Mouse (Mus musculus): ENCODE data around the gene Cdc16. TPM values are rescaled to one million over a fixed set of nuclear protein-coding genes. Genes with fewer than 3 reads are reported as not detected.
"Not testable (repeated sequence)": the region's sequence is repeated elsewhere in the genome, so short reads cannot be mapped to it uniquely, and the experiment has no call there.

Gene Cdc16
- total and polyA plus RNA-seq, 2 experiments from 2014 or later: 53.1 to 80.9 TPM

DNA sequence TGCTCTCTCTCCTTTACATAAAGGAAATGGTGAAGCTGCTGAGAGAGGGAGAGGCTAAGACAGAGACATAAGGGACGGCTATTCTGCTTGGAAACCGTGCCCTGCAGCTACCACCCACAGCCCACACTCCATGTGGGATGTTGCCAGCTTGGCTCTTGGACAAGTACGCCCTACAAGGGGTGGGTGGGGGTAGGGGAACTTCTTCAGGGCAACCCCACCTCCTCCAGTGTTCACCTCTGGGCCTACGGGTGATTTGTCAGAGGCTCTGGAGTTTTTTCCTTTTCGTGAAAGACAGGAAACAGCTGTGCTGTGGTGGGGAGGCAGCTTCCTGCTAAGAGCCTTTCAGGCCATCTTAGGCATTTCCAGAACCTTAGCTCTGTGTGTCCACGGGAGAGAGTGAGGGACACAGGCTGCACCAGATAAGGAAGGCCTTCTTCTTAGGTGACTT lies 17.1 kb upstream of the Cdc16 start:
- ATAC-seq (ENCODE audit: insufficient read depth, low read depth): peak; percentile 73
- Histone ChIP-seq H3K4me3 (ENCODE audit: low read depth, low read length) (no peak overlapping the region), H3K27me3 (ENCODE audit: control insufficient read depth, insufficient read depth, low read length) (no peaks in the 10 kb centered on the region), H3K4me1 (ENCODE audit: control insufficient read depth, insufficient read depth) (peaks cover 3% of the 10 kb centered on the region; the same call in 1 of the 2 replicates), H3K36me3 (replicated peaks; ENCODE audit: control insufficient read depth, insufficient read depth, low read length) (no peaks in the 10 kb centered on the region), H3K9ac (replicated peaks; ENCODE audit: low read depth, low read length) (0 out of 2 replicates have a peak overlapping the region, but pooled peaks have one; percentile 15), H3K4me2 (ENCODE audit: low read depth, low read length) (peak overlapping the region; percentile 18; the same call in 1 of the 2 replicates), H3K27ac (ENCODE audit: low read depth) (peak overlapping the region; percentile 85), H3K9me3 (replicated peaks; ENCODE audit: control insufficient read depth, low read length) (no peaks in the 10 kb centered on the region)
- DNase-seq (ENCODE audit: low spot score): peak; percentile 67
- no peak for TF ChIP-seq EP300 (IDR thresholded peaks at IDR 0.05; ENCODE audit: low read depth)
- WGBS: 24% methylated on average over 6 of the region's 6 CpGs

DNA sequence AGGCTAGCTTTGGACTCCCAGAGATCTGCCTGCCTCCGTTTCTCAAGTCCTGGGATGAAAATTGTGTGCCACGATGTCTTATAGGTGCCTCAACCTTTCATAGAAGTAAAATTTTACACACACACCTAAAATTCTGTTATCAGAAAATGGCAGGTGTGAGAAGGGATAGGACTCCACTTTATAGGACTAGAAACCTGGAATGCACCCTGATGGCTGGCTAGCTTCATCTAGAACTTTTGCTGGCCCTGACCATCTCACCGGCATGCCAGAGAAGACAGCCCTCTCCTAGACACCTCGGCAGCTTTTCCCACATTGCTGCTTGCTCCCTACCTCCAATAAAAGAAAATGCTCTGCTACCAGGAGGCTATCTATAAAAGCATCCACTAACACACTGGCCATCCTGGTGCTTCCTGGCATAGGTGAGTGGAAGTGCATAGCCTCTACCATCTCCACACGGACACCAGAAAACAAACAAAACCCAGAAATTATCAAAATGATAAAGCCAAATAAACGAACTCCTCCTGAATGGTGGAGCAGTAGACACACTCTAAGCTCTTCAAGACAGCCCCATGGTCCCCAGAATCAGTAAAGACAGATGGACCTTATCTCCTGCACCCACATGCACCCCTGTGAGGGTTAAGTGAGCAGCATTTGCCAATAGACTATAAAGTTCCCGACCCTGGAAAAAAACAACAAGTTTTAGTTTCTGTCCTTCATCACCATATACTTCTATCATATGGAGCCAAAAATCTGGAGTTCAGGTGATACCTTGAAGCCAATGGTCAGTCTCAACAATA lies 16.5 kb upstream of the Cdc16 start:
- Histone ChIP-seq H3K36me3 (replicated peaks; ENCODE audit: control insufficient read depth, insufficient read depth, low read length) (no peaks in the 10 kb centered on the region), H3K4me1 (ENCODE audit: control insufficient read depth, insufficient read depth) (peaks cover 3% of the 10 kb centered on the region; the same call in 1 of the 2 replicates), H3K27ac (ENCODE audit: low read depth) (peak overlapping the region; percentile 85), H3K4me3 (ENCODE audit: low read depth, low read length) (no peak overlapping the region), H3K27me3 (ENCODE audit: control insufficient read depth, insufficient read depth, low read length) (no peaks in the 10 kb centered on the region), H3K4me2 (ENCODE audit: low read depth, low read length) (no peak overlapping the region), H3K9me3 (replicated peaks; ENCODE audit: control insufficient read depth, low read length) (no peaks in the 10 kb centered on the region), H3K9ac (replicated peaks; ENCODE audit: low read depth, low read length) (no peak overlapping the region)
- 63% methylated on average over 7 of the region's 7 CpGs for WGBS
- TF ChIP-seq CTCF (IDR thresholded peaks at IDR 0.05; ENCODE audit: low read depth) (no peak), EP300 (IDR thresholded peaks at IDR 0.05; ENCODE audit: low read depth) (no peak)
- ATAC-seq (ENCODE audit: insufficient read depth, low read depth) (no peak), DNase-seq (ENCODE audit: low spot score) (no peak)

DNA sequence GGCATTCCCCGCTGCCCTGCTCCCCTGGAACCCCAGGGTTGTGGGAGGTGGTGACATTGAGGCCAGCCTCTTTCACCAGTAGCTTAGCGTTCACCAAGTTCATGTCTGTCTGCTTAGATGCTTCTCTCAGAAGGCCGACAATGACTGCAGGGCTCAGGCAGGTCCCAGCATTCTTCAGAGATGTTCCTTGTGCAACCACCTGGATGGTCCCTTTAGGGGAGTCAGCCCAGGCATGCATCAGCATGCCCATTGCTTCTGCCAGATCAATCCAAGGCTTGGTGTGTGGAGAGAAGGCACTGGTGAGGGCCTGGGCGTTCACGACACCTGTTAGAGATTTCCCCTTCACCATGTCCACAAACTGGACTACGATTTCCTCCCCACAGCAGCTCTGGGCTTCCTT lies 11.3 kb upstream of the Cdc16 start:
- H3K4me1 ChIP-seq (ENCODE audit: control insufficient read depth, insufficient read depth): not testable (repeated sequence)

DNA sequence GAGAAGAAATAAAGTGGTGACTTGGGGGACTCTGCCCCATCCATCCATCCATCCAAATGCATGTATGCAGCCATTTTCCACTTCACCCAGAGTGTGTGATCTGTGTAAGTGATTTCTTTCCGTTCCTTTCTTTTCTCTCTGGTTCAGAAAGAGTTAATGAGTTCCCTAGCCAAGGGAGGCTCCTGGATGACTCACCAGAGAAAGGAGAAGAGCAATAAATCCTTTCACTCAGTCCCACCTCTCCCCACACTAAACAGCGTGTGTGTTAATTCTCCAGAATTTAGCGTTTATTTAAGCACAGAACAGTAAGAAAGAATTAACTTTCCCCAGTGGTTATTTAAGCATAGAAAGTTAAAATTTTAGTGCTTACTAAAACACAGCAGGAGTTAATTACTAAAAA lies 9.8 kb upstream of the Cdc16 start:
- DNase-seq (ENCODE audit: low spot score) (no peak), ATAC-seq (ENCODE audit: insufficient read depth, low read depth) (no peak)
- no peak overlapping the region for H3K9ac ChIP-seq (replicated peaks; ENCODE audit: low read depth, low read length)
- TF ChIP-seq EP300 (IDR thresholded peaks at IDR 0.05; ENCODE audit: low read depth) (no peak), CTCF (IDR thresholded peaks at IDR 0.05; ENCODE audit: low read depth) (no peak)
- H3K4me1 ChIP-seq (ENCODE audit: control insufficient read depth, insufficient read depth): 0 out of 2 replicates have a peak, but pooled peaks cover 1% of the 10 kb centered on the region
- no peak overlapping the region for H3K4me2 ChIP-seq (ENCODE audit: low read depth, low read length)
- WGBS: 28% methylated on average over 3 of the region's 3 CpGs
- no peaks in the 10 kb centered on the region for H3K36me3 ChIP-seq (replicated peaks; ENCODE audit: control insufficient read depth, insufficient read depth, low read length)
- H3K4me3 ChIP-seq (ENCODE audit: low read depth, low read length): no peak overlapping the region
- H3K27me3 ChIP-seq (ENCODE audit: control insufficient read depth, insufficient read depth, low read length): no peaks in the 10 kb centered on the region
- no peak overlapping the region for H3K27ac ChIP-seq (ENCODE audit: low read depth)
- H3K9me3 ChIP-seq (replicated peaks; ENCODE audit: control insufficient read depth, low read length): no peaks in the 10 kb centered on the region

More for the DNA sequence above, 11.3 kb upstream of the Cdc16 start:
- not testable (repeated sequence) for H3K9me3 ChIP-seq (replicated peaks; ENCODE audit: control insufficient read depth, low read length); H3K4me3 ChIP-seq (ENCODE audit: low read depth, low read length); ATAC-seq (ENCODE audit: insufficient read depth, low read depth); H3K4me2 ChIP-seq (ENCODE audit: low read depth, low read length); H3K36me3 ChIP-seq (replicated peaks; ENCODE audit: control insufficient read depth, insufficient read depth, low read length); H3K27ac ChIP-seq (ENCODE audit: low read depth); DNase-seq (ENCODE audit: low spot score); H3K27me3 ChIP-seq (ENCODE audit: control insufficient read depth, insufficient read depth, low read length); H3K9ac ChIP-seq (replicated peaks; ENCODE audit: low read depth, low read length)
- WGBS: 89% methylated on average over 5 of the region's 6 CpGs

DNA sequence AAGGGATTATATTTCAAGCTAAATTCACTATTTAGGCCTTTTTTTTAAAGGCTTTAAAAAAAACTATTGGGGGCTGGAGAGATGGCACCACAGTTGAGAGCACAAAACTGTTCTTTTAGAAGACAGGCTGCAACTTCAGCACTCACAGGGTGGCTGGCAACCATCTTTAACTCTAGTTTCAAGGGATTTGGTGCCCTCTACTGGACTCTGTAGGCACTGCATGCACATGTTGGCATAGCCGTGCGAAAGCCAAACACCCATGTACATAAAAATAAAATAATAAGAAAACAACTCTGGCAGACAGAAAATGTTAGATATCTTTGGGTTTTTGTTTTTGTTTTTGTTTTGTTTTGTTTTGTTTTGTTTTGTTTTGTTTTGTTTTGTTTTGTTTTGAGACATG lies 3.8 kb upstream of the Cdc16 start:
- Histone ChIP-seq H3K36me3 (replicated peaks; ENCODE audit: control insufficient read depth, insufficient read depth, low read length) (no peaks in the 10 kb centered on the region), H3K27ac (ENCODE audit: low read depth) (no peak overlapping the region), H3K4me3 (ENCODE audit: low read depth, low read length) (no peak overlapping the region), H3K9me3 (replicated peaks; ENCODE audit: control insufficient read depth, low read length) (no peaks in the 10 kb centered on the region), H3K4me1 (ENCODE audit: control insufficient read depth, insufficient read depth) (0 out of 2 replicates have a peak, but pooled peaks cover 8% of the 10 kb centered on the region), H3K27me3 (ENCODE audit: control insufficient read depth, insufficient read depth, low read length) (no peaks in the 10 kb centered on the region), H3K9ac (replicated peaks; ENCODE audit: low read depth, low read length) (no peak overlapping the region), H3K4me2 (ENCODE audit: low read depth, low read length) (no peak overlapping the region)
- DNase-seq (ENCODE audit: low spot score) (peak; percentile 47), ATAC-seq (ENCODE audit: insufficient read depth, low read depth) (no peak)
- TF ChIP-seq EP300 (IDR thresholded peaks at IDR 0.05; ENCODE audit: low read depth) (no peak), CTCF (IDR thresholded peaks at IDR 0.05; ENCODE audit: low read depth) (peak; percentile 83)
- 30% methylated on average over 2 of the region's 2 CpGs for WGBS

All from heart, postnatal 0 days (tissue).